ENCODE assay signal across 8 mouse cellular contexts in the genomic region with DNA sequence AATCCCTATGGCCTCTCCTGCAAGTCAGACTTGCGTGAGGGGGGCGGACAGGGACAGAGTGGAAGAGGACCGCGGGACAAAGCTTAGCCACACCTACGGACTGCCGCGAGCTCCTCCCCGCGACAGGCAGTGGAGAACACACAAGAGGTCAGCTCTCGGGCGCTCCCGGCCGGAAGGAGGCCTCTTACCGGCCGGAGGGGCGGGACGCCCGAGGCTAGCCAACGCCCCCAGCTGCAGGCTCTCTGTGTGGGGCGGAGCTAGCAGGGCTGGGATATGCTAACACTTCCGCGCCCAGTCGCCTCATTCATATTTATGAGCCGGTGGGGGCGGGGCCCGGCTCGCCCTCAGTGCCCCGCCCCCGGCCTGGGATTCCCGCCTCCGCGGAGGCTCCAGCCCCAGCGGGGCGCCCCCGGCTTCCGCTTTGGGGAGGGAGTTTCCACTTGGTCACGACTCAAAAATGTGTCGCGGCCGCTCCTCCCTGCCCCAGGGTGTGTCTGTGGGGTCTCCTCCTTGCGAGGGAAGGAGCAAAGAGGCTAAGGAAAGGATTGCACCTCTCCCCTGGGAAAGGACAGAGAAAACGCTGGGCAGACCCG. TPM values are rescaled to one million over a fixed set of nuclear protein-coding genes. Genes with fewer than 3 reads are reported as not detected.
DNase-seq lines count a peak whose midpoint lies in the region; ATAC-seq and TF ChIP-seq lines count a peak whose summit lies in the region.

No protein-coding gene starts in this region.

- peak overlapping the region; percentile 68 for H3K4me2 ChIP-seq in embryonic facial prominence, embryonic 14.5 days (ENCODE audit: low read depth, low read length)
- H3K4me2 ChIP-seq in limb, embryonic 13.5 days (replicated peaks), result peak overlapping the region; percentile 67
- H3K4me2 ChIP-seq in midbrain, embryonic 16.5 days (ENCODE audit: low read length), result peak overlapping the region; percentile 70

- peak; percentile 99 for ATAC-seq in embryonic facial prominence, embryonic 14.5 days (ENCODE audit: low read depth)
- peak; percentile 98 for ATAC-seq in limb, embryonic 13.5 days (ENCODE audit: low FRiP score, low read depth)
- ATAC-seq in midbrain, embryonic 16.5 days, result peak; percentile 94

- H3K36me3 ChIP-seq in embryonic facial prominence, embryonic 14.5 days (ENCODE audit: control insufficient read depth, insufficient read depth, low read length), result peaks cover 8% of the 10 kb centered on the region; the same call in 1 of the 2 replicates
- peaks cover 4% of the 10 kb centered on the region; the same call in 1 of the 2 replicates for H3K36me3 ChIP-seq in heart, adult 2 months (ENCODE audit: control insufficient read depth, insufficient read depth, low read length)
- H3K36me3 ChIP-seq in limb, embryonic 13.5 days, result peaks cover 14% of the 10 kb centered on the region
- no peaks in the 10 kb centered on the region for H3K36me3 ChIP-seq in midbrain, embryonic 16.5 days (ENCODE audit: control insufficient read depth, insufficient read depth, low read length)

- H3K79me2 ChIP-seq in heart, adult 2 months (replicated peaks; ENCODE audit: control insufficient read depth, insufficient read depth, low read length), result no peaks in the 10 kb centered on the region

- TF ChIP-seq EP300 in heart, adult 2 months (IDR thresholded peaks at IDR 0.05; ENCODE audit: insufficient read depth, low read depth, low read length), result peak; percentile 48

- peak overlapping the region; percentile 69 for H3K9ac ChIP-seq in embryonic facial prominence, embryonic 14.5 days (ENCODE audit: low read depth, low read length)
- peak overlapping the region; percentile 68 for H3K9ac ChIP-seq in heart, adult 2 months (ENCODE audit: low read depth, low read length)
- H3K9ac ChIP-seq in limb, embryonic 13.5 days, result peak overlapping the region; percentile 62
- peak overlapping the region; percentile 70 for H3K9ac ChIP-seq in midbrain, embryonic 16.5 days (ENCODE audit: low read depth, low read length)

- no peaks in the 10 kb centered on the region for H3K9me3 ChIP-seq in embryonic facial prominence, embryonic 14.5 days (ENCODE audit: control insufficient read depth, low read length)
- no peaks in the 10 kb centered on the region for H3K9me3 ChIP-seq in limb, embryonic 13.5 days
- no peaks in the 10 kb centered on the region for H3K9me3 ChIP-seq in midbrain, embryonic 16.5 days (replicated peaks; ENCODE audit: control insufficient read depth, low read length, poor library complexity, severe bottlenecking)

- no peaks in the 10 kb centered on the region for H3K27me3 ChIP-seq in embryonic facial prominence, embryonic 14.5 days (replicated peaks; ENCODE audit: control insufficient read depth, insufficient read depth, low read length)
- no peaks in the 10 kb centered on the region for H3K27me3 ChIP-seq in heart, adult 2 months (ENCODE audit: control insufficient read depth, insufficient read depth, low read length)
- H3K27me3 ChIP-seq in limb, embryonic 13.5 days, result no peaks in the 10 kb centered on the region
- no peaks in the 10 kb centered on the region for H3K27me3 ChIP-seq in midbrain, embryonic 16.5 days (ENCODE audit: control insufficient read depth, insufficient read depth, low read depth, low read length)

- peak overlapping the region; percentile 93 for H3K27ac ChIP-seq in embryonic facial prominence, embryonic 14.5 days (replicated peaks; ENCODE audit: low read depth, low read length)
- peak overlapping the region; percentile 90 for H3K27ac ChIP-seq in heart, adult 2 months
- peak overlapping the region; percentile 90 for H3K27ac ChIP-seq in limb, embryonic 13.5 days
- peak overlapping the region; percentile 66 for H3K27ac ChIP-seq in midbrain, embryonic 16.5 days (ENCODE audit: low read length)

- H3K4me1 ChIP-seq in embryonic facial prominence, embryonic 14.5 days (ENCODE audit: control insufficient read depth, insufficient read depth, low read length), result peaks cover 9% of the 10 kb centered on the region
- peaks cover 13% of the 10 kb centered on the region for H3K4me1 ChIP-seq in heart, adult 2 months (ENCODE audit: control insufficient read depth, insufficient read depth, low read length)
- H3K4me1 ChIP-seq in limb, embryonic 13.5 days, result peaks cover 21% of the 10 kb centered on the region
- peaks cover 5% of the 10 kb centered on the region for H3K4me1 ChIP-seq in midbrain, embryonic 16.5 days (ENCODE audit: control insufficient read depth, insufficient read depth, low read length)

- peak; percentile 99 for DNase-seq in 3T3-L1 (ENCODE audit: low read depth, low spot score)
- peak; percentile 94 for DNase-seq in adrenal gland, postnatal 4 days (ENCODE audit: low spot score in 2 of 2)
- DNase-seq in embryonic facial prominence, embryonic 14.5 days (ENCODE audit: low spot score), result peak; percentile 99
- DNase-seq in heart, adult 2 months, result peak; percentile 98 to 99
- DNase-seq in kidney, adult 8-10 months, result peak; percentile 98 to 99
- peak; percentile 88 to 96 for DNase-seq in spleen, postnatal 10 days (ENCODE audit: low spot score in 2 of 2)

- intact Hi-C loops in heart, adult 2 months (cut with DNase I), result loop anchor here (1.0 to 2.0 kb wide), 2 partner anchors 8 to 26 kb away; partner anchors contain the start of gene Glis2

- peak; percentile 38 for TF ChIP-seq CTCF in heart, adult 2 months (IDR thresholded peaks at IDR 0.05)

- H3K4me3 ChIP-seq in embryonic facial prominence, embryonic 14.5 days (ENCODE audit: low read depth, low read length), result peak overlapping the region; percentile 47
- peak overlapping the region; percentile 61 for H3K4me3 ChIP-seq in heart, adult 2 months
- H3K4me3 ChIP-seq in limb, embryonic 13.5 days, result peak overlapping the region; percentile 47
- H3K4me3 ChIP-seq in midbrain, embryonic 16.5 days (ENCODE audit: low read depth, low read length), result peak overlapping the region; percentile 58

- WGBS in embryonic facial prominence, embryonic 14.5 days, result under 1% methylated on average over 21 of the region's 43 CpGs
- 1% methylated on average over 43 of the region's 43 CpGs for WGBS in heart, adult 2 months
- 0% methylated on average over 42 of the region's 43 CpGs for WGBS in limb, embryonic 13.5 days
- WGBS in midbrain, embryonic 16.5 days, result under 1% methylated on average over 35 of the region's 43 CpGs

- peak; percentile 73 for TF ChIP-seq POLR2A in heart, adult 2 months (IDR thresholded peaks at IDR 0.05; ENCODE audit: insufficient read depth, low read depth, low read length)

RNA-seq across cellular contexts. Expression of gene Glis2, which starts 7.9 kb away (rescaled TPM):
- 10 to 100 TPM; 66.0 to 77.7 TPM for total RNA-seq in adrenal gland, postnatal 4 days (2021)
- polyA plus RNA-seq in embryonic facial prominence, embryonic 14.5 days (2014; fragmentation: Nextera tagmentation; extraction: Ambion mirVana), result 34.7 and 36.3 TPM in 2 replicates
- 10 to 100 TPM; 10.0 to 11.1 TPM for total RNA-seq in heart, adult 2 months (2021)
- 17.3 and 23.8 TPM in 2 replicates for polyA plus RNA-seq in heart, adult 2 months (2012; rRNA removed)
- polyA plus RNA-seq in limb, embryonic 13.5 days (2015; fragmentation: Nextera tagmentation; extraction: Ambion mirVana), result 32.0 and 39.4 TPM in 2 replicates
- 13.0 and 14.0 TPM in 2 replicates for polyA plus RNA-seq in midbrain, embryonic 16.5 days (2015; fragmentation: Nextera tagmentation; extraction: Ambion mirVana)

RNA-seq across cellular contexts. Expression of gene Tfap4, which starts 27.0 kb away (rescaled TPM):
- total RNA-seq in adrenal gland, postnatal 4 days (2021), result 10 to 100 TPM; 16.6 to 19.2 TPM
- polyA plus RNA-seq in embryonic facial prominence, embryonic 14.5 days (2014; fragmentation: Nextera tagmentation; extraction: Ambion mirVana), result 16.6 and 17.2 TPM in 2 replicates
- total RNA-seq in heart, adult 2 months (2021), result 1 to 10 TPM; 3.2 to 3.4 TPM
- 2.4 and 2.9 TPM in 2 replicates for polyA plus RNA-seq in heart, adult 2 months (2012; rRNA removed)
- polyA plus RNA-seq in limb, embryonic 13.5 days (2015; fragmentation: Nextera tagmentation; extraction: Ambion mirVana), result 24.9 and 26.3 TPM in 2 replicates
- 8.0 and 9.1 TPM in 2 replicates for polyA plus RNA-seq in midbrain, embryonic 16.5 days (2015; fragmentation: Nextera tagmentation; extraction: Ambion mirVana)

RNA-seq across cellular contexts. Expression of gene Pam16, which starts 38.2 kb away (rescaled TPM):
- total RNA-seq in adrenal gland, postnatal 4 days (2021), result 10 to 100 TPM; 68.8 to 72.6 TPM
- 90.8 and 90.9 TPM in 2 replicates for polyA plus RNA-seq in embryonic facial prominence, embryonic 14.5 days (2014; fragmentation: Nextera tagmentation; extraction: Ambion mirVana)
- 100 to 1,000 TPM; 119 to 165 TPM for total RNA-seq in heart, adult 2 months (2021)
- polyA plus RNA-seq in heart, adult 2 months (2012; rRNA removed), result 36.3 and 39.4 TPM in 2 replicates
- polyA plus RNA-seq in limb, embryonic 13.5 days (2015; fragmentation: Nextera tagmentation; extraction: Ambion mirVana), result 105 and 106 TPM in 2 replicates
- 144 and 153 TPM in 2 replicates for polyA plus RNA-seq in midbrain, embryonic 16.5 days (2015; fragmentation: Nextera tagmentation; extraction: Ambion mirVana)

RNA-seq across cellular contexts. Expression of gene Srl, which starts 45.0 kb away (rescaled TPM):
- 10 to 100 TPM; 21.8 to 42.0 TPM for total RNA-seq in adrenal gland, postnatal 4 days (2021)
- polyA plus RNA-seq in embryonic facial prominence, embryonic 14.5 days (2014; fragmentation: Nextera tagmentation; extraction: Ambion mirVana), result 89.2 and 112 TPM in 2 replicates
- 100 to 1,000 TPM; 771 to 870 TPM for total RNA-seq in heart, adult 2 months (2021)
- 276 and 575 TPM in 2 replicates for polyA plus RNA-seq in heart, adult 2 months (2012; rRNA removed)
- polyA plus RNA-seq in limb, embryonic 13.5 days (2015; fragmentation: Nextera tagmentation; extraction: Ambion mirVana), result 38.7 and 41.8 TPM in 2 replicates
- polyA plus RNA-seq in midbrain, embryonic 16.5 days (2015; fragmentation: Nextera tagmentation; extraction: Ambion mirVana), result 23.0 and 27.4 TPM in 2 replicates

RNA-seq across cellular contexts. Expression of gene Vasn, which starts 53.1 kb away (rescaled TPM):
- total RNA-seq in adrenal gland, postnatal 4 days (2021), result 10 to 100 TPM; 15.7 to 18.8 TPM
- 31.3 and 32.4 TPM in 2 replicates for polyA plus RNA-seq in embryonic facial prominence, embryonic 14.5 days (2014; fragmentation: Nextera tagmentation; extraction: Ambion mirVana)
- 10 to 100 TPM in 1 of 2 experiments, 1 to 10 TPM in 1; 9.2 to 10.5 TPM for total RNA-seq in heart, adult 2 months (2021)
- 23.9 and 24.2 TPM in 2 replicates for polyA plus RNA-seq in heart, adult 2 months (2012; rRNA removed)
- polyA plus RNA-seq in limb, embryonic 13.5 days (2015; fragmentation: Nextera tagmentation; extraction: Ambion mirVana), result 35.6 and 35.9 TPM in 2 replicates
- 4.2 and 4.3 TPM in 2 replicates for polyA plus RNA-seq in midbrain, embryonic 16.5 days (2015; fragmentation: Nextera tagmentation; extraction: Ambion mirVana)

Comparison
In these comparisons a context has a peak if more than half of its experiments do, and no peak if none do; other contexts are left out.
1. Peak in every context shown above with its lines: DNase-seq, ATAC-seq, H3K4me3 ChIP-seq and H3K27ac ChIP-seq.